Mouse (Mus musculus): ENCODE results near the gene Pcolce2. TPM values are rescaled to one million over a fixed set of nuclear protein-coding genes. Genes with fewer than 3 reads are reported as not detected.

The Pcolce2 gene
- polyA plus RNA-seq, 1 experiment from 2014 or later, result 2.4 TPM

GRCm38 (mm10) chr9:95692823-95693222, 55.4 kb downstream of the Pcolce2 start:
- H3K9ac ChIP-seq (ENCODE audit: low read length), result no peak overlapping the region
- H3K36me3 ChIP-seq (ENCODE audit: control insufficient read depth, insufficient read depth, low read length), result no peaks in the 10 kb centered on the region
- no peaks in the 10 kb centered on the region for H3K27me3 ChIP-seq (replicated peaks; ENCODE audit: control insufficient read depth, insufficient read depth, low read length)
- WGBS, result 61% methylated on average over 8 of the region's 8 CpGs
- no peak for DNase-seq (ENCODE audit: low spot score)
- H3K27ac ChIP-seq (ENCODE audit: low read depth, low read length), result no peak overlapping the region
- H3K4me2 ChIP-seq (ENCODE audit: low read length), result no peak overlapping the region
- no peak for ATAC-seq
- no peaks in the 10 kb centered on the region for H3K9me3 ChIP-seq (replicated peaks; ENCODE audit: control insufficient read depth, low read length)
- no peaks in the 10 kb centered on the region for H3K4me1 ChIP-seq (ENCODE audit: control insufficient read depth, insufficient read depth, low read length)
- no peak overlapping the region for H3K4me3 ChIP-seq (ENCODE audit: low read depth, low read length)

DNA sequence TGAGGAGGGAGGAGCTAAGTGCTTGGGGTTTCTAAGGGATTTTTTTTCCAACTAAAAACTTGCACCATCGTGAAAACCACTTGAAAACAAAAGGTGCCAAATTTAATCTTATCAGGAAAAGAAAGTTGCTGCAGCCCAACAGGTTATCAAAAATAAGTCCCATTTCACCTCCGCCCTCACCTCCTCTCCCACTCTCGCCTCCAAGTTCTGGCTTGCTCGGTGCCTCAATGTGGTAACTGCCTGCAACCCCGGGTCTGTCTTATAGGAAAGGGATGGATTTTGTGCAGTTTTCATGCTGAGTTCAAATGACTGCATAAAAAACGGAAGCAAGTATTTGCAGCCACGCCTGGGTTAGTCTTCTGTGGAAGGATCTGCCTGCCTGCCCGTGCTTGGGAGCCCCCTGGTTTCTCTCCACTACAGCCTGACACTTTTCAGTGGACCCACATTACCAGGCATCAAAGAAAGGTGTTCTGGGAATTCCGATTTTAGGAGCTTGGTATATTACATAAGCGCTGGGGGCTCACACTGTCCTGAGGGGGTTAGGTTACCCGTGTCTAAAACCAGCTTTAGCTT, 56.2 kb downstream of the Pcolce2 start:
- no peaks in the 10 kb centered on the region for H3K4me1 ChIP-seq (ENCODE audit: control insufficient read depth, insufficient read depth, low read length)
- WGBS, result 89% methylated on average over 11 of the region's 11 CpGs

DNA sequence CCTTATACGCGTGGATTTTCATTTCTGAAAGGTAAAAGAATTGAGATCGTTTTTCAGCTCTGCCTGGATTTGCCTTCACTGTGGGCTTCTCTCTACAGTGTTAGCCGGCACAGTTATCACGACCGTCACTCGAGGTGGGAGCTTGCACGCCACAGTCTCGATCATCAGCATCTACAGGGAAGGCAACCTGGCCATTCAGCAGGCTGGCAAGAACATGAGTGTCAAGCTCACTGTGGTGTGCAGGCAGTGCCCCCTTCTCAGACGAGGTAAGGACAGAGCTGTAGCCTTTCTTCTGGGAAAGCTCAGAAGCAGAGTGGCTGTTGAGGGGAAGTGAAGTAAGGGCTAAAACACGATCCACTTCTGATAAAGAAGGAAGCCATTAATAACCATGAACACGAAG, 57.1 kb downstream of the Pcolce2 start:
- WGBS, result 88% methylated on average over 12 of the region's 12 CpGs
- no peak for DNase-seq (ENCODE audit: low spot score)
- no peak overlapping the region for H3K4me3 ChIP-seq (ENCODE audit: low read depth, low read length)
- H3K36me3 ChIP-seq (ENCODE audit: control insufficient read depth, insufficient read depth, low read length), result no peaks in the 10 kb centered on the region
- H3K9me3 ChIP-seq (replicated peaks; ENCODE audit: control insufficient read depth, low read length), result no peaks in the 10 kb centered on the region
- no peak overlapping the region for H3K27ac ChIP-seq (ENCODE audit: low read depth, low read length)
- H3K27me3 ChIP-seq (replicated peaks; ENCODE audit: control insufficient read depth, insufficient read depth, low read length), result no peaks in the 10 kb centered on the region
- no peak overlapping the region for H3K4me2 ChIP-seq (ENCODE audit: low read length)
- no peaks in the 10 kb centered on the region for H3K4me1 ChIP-seq (ENCODE audit: control insufficient read depth, insufficient read depth, low read length)
- H3K9ac ChIP-seq (ENCODE audit: low read length), result no peak overlapping the region
- ATAC-seq, result no peak

More for the DNA sequence above, 56.2 kb downstream of the Pcolce2 start:
- Histone ChIP-seq H3K36me3 (ENCODE audit: control insufficient read depth, insufficient read depth, low read length) (no peaks in the 10 kb centered on the region), H3K27ac (ENCODE audit: low read depth, low read length) (no peak overlapping the region), H3K27me3 (replicated peaks; ENCODE audit: control insufficient read depth, insufficient read depth, low read length) (no peaks in the 10 kb centered on the region), H3K9ac (ENCODE audit: low read length) (no peak overlapping the region), H3K4me3 (ENCODE audit: low read depth, low read length) (no peak overlapping the region), H3K4me2 (ENCODE audit: low read length) (no peak overlapping the region), H3K9me3 (replicated peaks; ENCODE audit: control insufficient read depth, low read length) (no peaks in the 10 kb centered on the region)
- DNase-seq (ENCODE audit: low spot score) (no peak), ATAC-seq (no peak)

- Histone ChIP-seq H3K4me3 (ENCODE audit: low read depth, low read length) (no peak overlapping the region), H3K9me3 (replicated peaks; ENCODE audit: control insufficient read depth, low read length) (no peaks in the 10 kb centered on the region), H3K27me3 (replicated peaks; ENCODE audit: control insufficient read depth, insufficient read depth, low read length) (no peaks in the 10 kb centered on the region), H3K9ac (ENCODE audit: low read length) (no peak overlapping the region), H3K4me2 (ENCODE audit: low read length) (no peak overlapping the region), H3K36me3 (ENCODE audit: control insufficient read depth, insufficient read depth, low read length) (no peaks in the 10 kb centered on the region), H3K27ac (ENCODE audit: low read depth, low read length) (no peak overlapping the region), H3K4me1 (ENCODE audit: control insufficient read depth, insufficient read depth, low read length) (no peaks in the 10 kb centered on the region)
- ATAC-seq (no peak), DNase-seq (ENCODE audit: low spot score) (no peak)
- WGBS, result 92% methylated on average over 15 of the region's 15 CpGs
Measured at GRCm38 (mm10) chr9:95695023-95695422, 57.6 kb downstream of the Pcolce2 start.

GRCm38 (mm10) chr9:95696581-95696980, 59.2 kb downstream of the Pcolce2 start:
- Histone ChIP-seq H3K9ac (ENCODE audit: low read length) (no peak overlapping the region), H3K27ac (ENCODE audit: low read depth, low read length) (no peak overlapping the region), H3K36me3 (ENCODE audit: control insufficient read depth, insufficient read depth, low read length) (no peaks in the 10 kb centered on the region), H3K4me3 (ENCODE audit: low read depth, low read length) (no peak overlapping the region), H3K4me2 (ENCODE audit: low read length) (no peak overlapping the region), H3K27me3 (replicated peaks; ENCODE audit: control insufficient read depth, insufficient read depth, low read length) (no peaks in the 10 kb centered on the region), H3K9me3 (replicated peaks; ENCODE audit: control insufficient read depth, low read length) (no peaks in the 10 kb centered on the region), H3K4me1 (ENCODE audit: control insufficient read depth, insufficient read depth, low read length) (no peaks in the 10 kb centered on the region)
- DNase-seq (ENCODE audit: low spot score) (no peak), ATAC-seq (no peak)
- WGBS, result 87% methylated on average over 6 of the region's 6 CpGs

- DNase-seq (ENCODE audit: low spot score) (peak; percentile 42), ATAC-seq (no peak)
- Histone ChIP-seq H3K27me3 (replicated peaks; ENCODE audit: control insufficient read depth, insufficient read depth, low read length) (no peaks in the 10 kb centered on the region), H3K27ac (ENCODE audit: low read depth, low read length) (no peak overlapping the region), H3K36me3 (ENCODE audit: control insufficient read depth, insufficient read depth, low read length) (no peaks in the 10 kb centered on the region), H3K4me1 (ENCODE audit: control insufficient read depth, insufficient read depth, low read length) (no peaks in the 10 kb centered on the region), H3K9me3 (replicated peaks; ENCODE audit: control insufficient read depth, low read length) (no peaks in the 10 kb centered on the region), H3K4me2 (ENCODE audit: low read length) (no peak overlapping the region), H3K9ac (ENCODE audit: low read length) (no peak overlapping the region), H3K4me3 (ENCODE audit: low read depth, low read length) (no peak overlapping the region)
- WGBS, result 62% methylated on average over 2 of the region's 2 CpGs
Measured at GRCm38 (mm10) chr9:95697808-95698207, 60.4 kb downstream of the Pcolce2 start.

DNA sequence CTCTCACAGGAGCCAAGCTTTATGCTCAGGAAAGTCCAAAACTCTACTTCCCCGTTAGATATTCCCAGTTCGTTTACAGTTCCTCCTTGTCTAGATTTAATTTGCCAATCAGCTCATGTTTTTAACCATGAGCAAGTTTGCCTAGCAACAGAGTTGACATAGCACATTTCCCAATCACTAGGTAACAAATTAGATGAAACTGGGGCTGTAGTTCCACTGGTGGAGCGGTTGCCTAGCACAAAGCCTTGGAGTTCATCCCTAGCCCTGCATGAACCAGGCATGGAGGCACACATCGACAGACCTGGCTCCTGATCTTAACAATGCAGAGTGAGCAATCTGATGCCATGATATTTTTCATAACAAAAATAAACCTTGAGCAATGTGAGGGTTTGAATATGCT, 61.9 kb downstream of the Pcolce2 start:
- Histone ChIP-seq H3K9me3 (replicated peaks; ENCODE audit: control insufficient read depth, low read length) (no peaks in the 10 kb centered on the region), H3K36me3 (ENCODE audit: control insufficient read depth, insufficient read depth, low read length) (no peaks in the 10 kb centered on the region), H3K27ac (ENCODE audit: low read depth, low read length) (no peak overlapping the region), H3K4me2 (ENCODE audit: low read length) (no peak overlapping the region), H3K4me1 (ENCODE audit: control insufficient read depth, insufficient read depth, low read length) (no peaks in the 10 kb centered on the region), H3K27me3 (replicated peaks; ENCODE audit: control insufficient read depth, insufficient read depth, low read length) (no peaks in the 10 kb centered on the region), H3K9ac (ENCODE audit: low read length) (no peak overlapping the region), H3K4me3 (ENCODE audit: low read depth, low read length) (no peak overlapping the region)
- WGBS, result 70% methylated on average over 4 of the region's 4 CpGs
- ATAC-seq (no peak), DNase-seq (ENCODE audit: low spot score) (no peak)

DNA sequence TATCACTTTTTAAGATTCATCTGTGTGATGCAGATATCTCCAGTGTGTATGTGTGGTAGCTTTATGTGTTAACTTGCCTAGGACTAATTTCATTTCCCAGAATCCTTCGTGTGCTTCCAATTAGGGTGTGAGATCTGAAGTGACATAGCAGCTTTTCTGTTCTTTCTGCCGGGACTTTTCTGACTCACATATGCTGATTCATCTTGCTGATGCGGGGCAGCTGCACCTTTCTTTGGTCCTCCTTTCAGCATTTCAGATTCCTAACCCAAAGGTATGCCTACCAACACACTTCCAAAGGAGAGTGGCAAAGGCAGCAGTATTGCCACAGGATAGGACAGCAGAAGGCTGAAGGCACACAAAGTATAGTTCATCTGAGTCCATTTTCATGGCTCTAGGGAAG, 66.7 kb downstream of the Pcolce2 start:
- Histone ChIP-seq H3K9me3 (replicated peaks; ENCODE audit: control insufficient read depth, low read length) (no peaks in the 10 kb centered on the region), H3K4me3 (ENCODE audit: low read depth, low read length) (no peak overlapping the region), H3K9ac (ENCODE audit: low read length) (no peak overlapping the region), H3K4me1 (ENCODE audit: control insufficient read depth, insufficient read depth, low read length) (no peaks in the 10 kb centered on the region), H3K36me3 (ENCODE audit: control insufficient read depth, insufficient read depth, low read length) (no peaks in the 10 kb centered on the region), H3K27ac (ENCODE audit: low read depth, low read length) (no peak overlapping the region), H3K4me2 (ENCODE audit: low read length) (no peak overlapping the region), H3K27me3 (replicated peaks; ENCODE audit: control insufficient read depth, insufficient read depth, low read length) (no peaks in the 10 kb centered on the region)
- DNase-seq (ENCODE audit: low spot score) (no peak), ATAC-seq (no peak)
- WGBS, result 90% methylated on average over 3 of the region's 3 CpGs

DNA sequence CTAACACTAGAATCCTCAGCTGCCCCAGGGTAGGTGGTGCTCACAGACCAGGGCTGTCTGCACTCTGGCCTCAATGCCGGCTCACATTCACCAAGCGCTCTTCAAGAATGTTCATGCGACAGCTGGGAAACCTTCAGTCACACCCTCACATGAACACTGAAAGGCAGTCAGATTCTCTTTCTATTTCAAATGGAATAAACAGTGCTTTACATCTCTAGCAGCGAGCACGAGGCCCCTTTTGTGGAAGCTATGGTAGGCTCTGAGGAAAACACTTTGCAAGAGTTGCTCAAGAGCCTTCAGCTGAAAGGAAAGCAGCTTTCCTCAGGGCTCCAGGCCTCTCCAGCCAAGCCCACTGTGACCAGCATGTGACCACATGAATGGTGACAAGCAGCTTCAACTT, 68.0 kb downstream of the Pcolce2 start:
- H3K4me1 ChIP-seq (ENCODE audit: control insufficient read depth, insufficient read depth, low read length), result no peaks in the 10 kb centered on the region

More for the DNA sequence above, 68.0 kb downstream of the Pcolce2 start:
- no peak overlapping the region for H3K27ac ChIP-seq (ENCODE audit: low read depth, low read length)
- WGBS, result 91% methylated on average over 5 of the region's 5 CpGs
- DNase-seq (ENCODE audit: low spot score), result no peak
- H3K27me3 ChIP-seq (replicated peaks; ENCODE audit: control insufficient read depth, insufficient read depth, low read length), result no peaks in the 10 kb centered on the region
- H3K36me3 ChIP-seq (ENCODE audit: control insufficient read depth, insufficient read depth, low read length), result no peaks in the 10 kb centered on the region
- H3K9ac ChIP-seq (ENCODE audit: low read length), result no peak overlapping the region
- no peaks in the 10 kb centered on the region for H3K9me3 ChIP-seq (replicated peaks; ENCODE audit: control insufficient read depth, low read length)
- ATAC-seq, result no peak
- no peak overlapping the region for H3K4me2 ChIP-seq (ENCODE audit: low read length)
- no peak overlapping the region for H3K4me3 ChIP-seq (ENCODE audit: low read depth, low read length)
